ENCODE assay signal across 8 mouse cellular contexts in the genomic region with DNA sequence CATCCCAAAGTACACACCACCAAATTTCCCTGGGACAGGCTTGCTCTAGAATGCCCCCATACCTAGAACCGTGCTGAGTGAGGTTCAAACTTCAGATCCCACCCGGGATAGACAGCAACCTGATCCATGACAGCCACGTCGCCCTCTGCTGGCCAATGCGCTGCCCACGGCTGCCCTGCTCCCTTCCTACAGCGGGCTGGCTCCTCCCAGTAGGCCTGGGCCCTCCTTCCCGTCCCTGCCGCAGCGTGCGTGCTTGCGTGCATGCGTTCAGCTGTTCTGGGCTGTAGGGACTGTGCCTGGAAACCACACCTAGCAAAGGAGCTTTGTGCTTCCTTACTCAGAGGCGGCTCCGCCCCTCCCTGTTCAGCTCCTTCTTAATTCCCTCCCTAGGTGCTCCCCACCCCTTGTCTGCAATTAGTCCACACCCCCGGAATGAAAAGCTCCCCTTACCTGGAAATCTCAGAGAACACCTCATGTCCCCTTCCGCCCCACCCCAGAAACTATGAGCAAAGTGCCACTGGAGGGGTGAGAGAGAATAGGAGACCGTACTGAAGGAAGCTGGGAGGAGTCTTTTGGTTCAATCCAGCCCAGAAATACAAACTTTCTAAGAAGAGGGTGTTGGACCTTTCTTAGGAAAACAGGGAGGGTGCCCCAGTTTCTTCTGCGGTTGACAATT. TPM values are rescaled to one million over a fixed set of nuclear protein-coding genes. Genes with fewer than 3 reads are reported as not detected.
A peak's percentile ranks its signal among the peaks of the same experiment; 100 is the strongest.
DNase-seq lines count a peak whose midpoint lies in the region; ATAC-seq lines count a peak whose summit lies in the region.

No protein-coding gene starts in this region.

- no peaks in the 10 kb centered on the region for H3K36me3 ChIP-seq in intestine, embryonic 15.5 days

- peak overlapping the region; percentile 81 for H3K27ac ChIP-seq in intestine, embryonic 15.5 days

- H3K9me3 ChIP-seq in intestine, embryonic 15.5 days = no peaks in the 10 kb centered on the region

- H3K9ac ChIP-seq in intestine, embryonic 15.5 days = 0 out of 2 replicates have a peak overlapping the region, but pooled peaks have one; percentile 24

- H3K27me3 ChIP-seq in intestine, embryonic 15.5 days (replicated peaks) = no peaks in the 10 kb centered on the region

- peaks cover 64% of the 10 kb centered on the region for H3K4me1 ChIP-seq in intestine, embryonic 15.5 days (replicated peaks)

- H3K4me3 ChIP-seq in intestine, embryonic 15.5 days (replicated peaks) = peak overlapping the region; percentile 7; the same call in 1 of the 2 replicates

- peak overlapping the region; percentile 45 for H3K4me2 ChIP-seq in intestine, embryonic 15.5 days (replicated peaks)

- intact Hi-C loops in gastrocnemius, postnatal 36 days (cut with DNase I) = loop anchor here (2.0 to 5.0 kb wide), 2 partner anchors 27 to 57 kb away; no protein-coding TSS in a partner anchor
- intact Hi-C loops in left cerebral cortex, postnatal 25 days (cut with DNase I) = loop anchor here (2.0 kb wide), 1 partner anchor 31 kb away; no protein-coding TSS in a partner anchor

- peak; percentile 93 for DNase-seq in adrenal gland, adult 8-10 months
- peak; percentile 90 for DNase-seq in embryo, embryonic 11.5 days (ENCODE audit: low read depth, low spot score)
- DNase-seq in gastrocnemius, postnatal 36 days = peak; percentile 94 to 97
- DNase-seq in left cerebral cortex, postnatal 25 days (ENCODE audit: low spot score in 2 of 2) = peak; percentile 92 to 95
- DNase-seq in mesoderm, embryonic 11.5 days (ENCODE audit: low read depth, low spot score) = peak; percentile 95
- peak; percentile 89 for DNase-seq in right cerebral cortex, postnatal 25 days
- peak; percentile 93 to 97 for DNase-seq in urinary bladder, postnatal 36 days (ENCODE audit: low spot score in 2 of 2)

- whole genome bisulfite sequencing in intestine, embryonic 15.5 days = 6% methylated on average over 19 of the region's 19 CpGs

- peak; percentile 96 for ATAC-seq in intestine, embryonic 15.5 days

RNA-seq across cellular contexts. Expression of a gene that starts 17.2 kb away (rescaled TPM):
- 10 to 100 TPM; 14.5 to 24.7 (median 21.5) TPM for total RNA-seq in adrenal gland, adult 8-10 months (2022)
- 1 to 10 TPM; 8.5 to 9.2 TPM for total RNA-seq in gastrocnemius, postnatal 36 days (2021)
- polyA plus RNA-seq in intestine, embryonic 15.5 days (2015; fragmentation: Nextera tagmentation; extraction: Ambion mirVana) = 27.3 and 27.6 TPM in 2 replicates
- total RNA-seq in left cerebral cortex, postnatal 25 days (2021) = 10 to 100 TPM; 12.3 to 12.5 TPM

RNA-seq across cellular contexts. Expression of a gene that starts 28.3 kb away (rescaled TPM):
- 10 to 100 TPM in 3 of 4 experiments, 1 to 10 TPM in 1; 8.6 to 15.4 (median 12.1) TPM for total RNA-seq in adrenal gland, adult 8-10 months (2022)
- total RNA-seq in gastrocnemius, postnatal 36 days (2021) = 10 to 100 TPM; 32.4 to 36.5 TPM
- polyA plus RNA-seq in intestine, embryonic 15.5 days (2015; fragmentation: Nextera tagmentation; extraction: Ambion mirVana) = 9.1 and 9.3 TPM in 2 replicates
- 100 to 1,000 TPM; 109 to 112 TPM for total RNA-seq in left cerebral cortex, postnatal 25 days (2021)

RNA-seq across cellular contexts. Expression of a gene that starts 30.0 kb away (rescaled TPM):
- total RNA-seq in adrenal gland, adult 8-10 months (2022) = 1 to 10 TPM in 1 of 4 experiments, under 1 TPM in 3; 0.75 to 1.1 (median 0.79) TPM
- total RNA-seq in gastrocnemius, postnatal 36 days (2021) = not detected
- polyA plus RNA-seq in intestine, embryonic 15.5 days (2015; fragmentation: Nextera tagmentation; extraction: Ambion mirVana) = not detected in 2 replicates
- not detected for total RNA-seq in left cerebral cortex, postnatal 25 days (2021)

Comparison
In these comparisons a context has a peak if more than half of its experiments do, and no peak if none do; other contexts are left out.
1. Peak in every context shown above with its lines: DNase-seq, ATAC-seq, H3K4me3 ChIP-seq and H3K27ac ChIP-seq.